Mouse (Mus musculus): ENCODE data around the gene Defa34.
"Not testable (repeated sequence)": the region's sequence is repeated elsewhere in the genome, so short reads cannot be mapped to it uniquely, and the experiment has no call there.

Gene Defa34

GRCm38 (mm10) chr8:21665497-21665896 lies at the start of gene Defa34:
Gene Defa34 (plus strand): TSS chr8:21665797.
- DNase-seq, result not testable (repeated sequence)

GRCm38 (mm10) chr8:21617883-21618282 lies 47.7 kb upstream of the Defa34 start, which contains the start of gene Defa26:
Gene Defa26 (plus strand): TSS chr8:21618183.
- not testable (repeated sequence) for DNase-seq

DNA sequence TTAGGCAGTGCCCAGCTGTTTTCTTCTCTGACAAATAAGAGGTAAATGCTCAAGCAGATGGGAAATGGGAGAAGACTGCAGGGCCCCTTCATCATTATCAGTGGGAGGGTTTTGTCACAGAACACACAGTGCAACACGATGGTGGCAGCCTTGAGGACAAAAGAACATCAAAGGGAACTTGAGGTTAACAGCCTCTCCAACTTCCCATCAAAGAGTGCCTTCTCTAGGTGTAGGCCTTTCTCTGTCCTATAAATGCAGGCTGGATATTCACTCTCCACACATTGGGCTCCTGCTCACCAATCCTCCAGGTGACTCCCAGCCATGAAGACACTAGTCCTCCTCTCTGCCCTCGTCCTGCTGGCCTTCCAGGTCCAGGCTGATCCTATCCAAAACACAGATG lies 10.1 kb upstream of the Defa34 start, which contains the start of gene Defa17:
Gene Defa17 (plus strand): TSS at position 301 of the 400 bp plus-strand sequence.
- DNase-seq, result not testable (repeated sequence)

DNA sequence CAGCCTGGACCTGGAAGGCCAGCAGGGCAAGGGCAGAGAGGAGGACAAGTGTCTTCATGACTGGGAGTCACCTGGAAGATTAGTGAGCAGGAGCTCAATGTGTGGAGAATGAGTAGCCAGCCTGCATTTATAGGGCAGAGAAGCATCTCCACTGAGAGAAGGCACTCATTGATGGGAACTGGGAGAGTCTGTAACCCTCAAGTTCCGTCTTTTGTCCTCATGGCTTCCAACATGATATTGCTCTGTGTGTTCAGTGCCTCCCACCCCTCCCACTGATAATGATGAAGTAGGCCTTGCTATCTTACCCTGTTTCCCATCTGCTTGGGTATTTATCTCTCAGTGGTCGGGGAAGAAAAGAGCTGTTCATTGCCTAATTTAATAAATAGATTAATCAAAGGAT lies 37.9 kb downstream of the Defa34 start, which contains the start of gene AY761184:
Gene AY761184 (minus strand): TSS at position 101 of the 400 bp plus-strand sequence.
- DNase-seq, result not testable (repeated sequence)

Measured in right cerebral cortex, postnatal 4 days (tissue).